In the genomic region with DNA sequence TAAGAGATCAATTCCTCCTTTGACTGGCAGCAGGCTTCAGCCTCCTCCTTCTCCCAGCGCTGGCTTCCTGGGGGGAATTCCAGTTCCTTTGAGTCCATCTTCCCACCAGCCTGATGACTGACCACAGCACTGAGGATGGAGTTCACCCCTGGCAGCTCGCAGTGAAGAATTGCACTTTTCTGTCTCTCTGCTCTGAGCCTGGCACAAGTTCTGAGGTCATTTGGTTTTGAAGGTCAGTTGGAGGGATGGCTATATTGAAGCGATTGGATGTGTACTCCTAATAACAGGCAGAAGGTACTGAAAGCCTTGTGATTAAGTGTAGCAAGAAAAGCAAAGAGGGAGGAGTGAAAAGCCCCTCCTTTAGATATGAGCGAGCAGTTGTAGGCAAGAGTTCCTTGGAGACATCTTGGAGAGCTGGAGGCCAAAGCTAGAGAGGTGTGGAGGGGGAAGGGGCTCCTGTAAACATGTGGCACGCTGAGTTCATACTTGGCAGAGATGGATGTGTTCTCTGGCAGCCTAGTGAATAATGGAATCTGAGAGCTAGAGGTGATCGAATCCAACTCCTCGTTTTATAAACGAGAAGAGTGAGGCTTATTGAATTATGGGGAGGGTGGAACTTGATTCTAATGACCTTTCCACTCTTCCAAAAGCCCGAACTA, we compare ENCODE assay signal across 19 mouse cellular contexts.
DNase-seq lines count a peak whose midpoint lies in the region; ATAC-seq lines count a peak whose summit lies in the region.
"Had no signal": no experiment of that assay in that cellular context is flagged by ENCODE, and none has a peak within 500 bp of the region (broad histone marks: within the 10 kb centered on the region; RNA-seq: fewer than 3 reads in every experiment).

No protein-coding gene starts in this region.

- H3K4me1 ChIP-seq in heart, embryonic 11.5 days (ENCODE audit: control insufficient read depth, insufficient read depth, low read length) = no peaks in the 10 kb centered on the region
- no peaks in the 10 kb centered on the region for H3K4me1 ChIP-seq in embryonic facial prominence, embryonic 15.5 days
- no peaks in the 10 kb centered on the region for H3K4me1 ChIP-seq in midbrain, embryonic 10.5 days
- H3K4me1 ChIP-seq: embryonic facial prominence, embryonic 13.5 days; liver, embryonic 12.5 days; midbrain, embryonic 12.5 days; stomach, embryonic 15.5 days had no signal

- ATAC-seq in heart, embryonic 11.5 days (replicated peaks; ENCODE audit: insufficient number of reproducible peaks, low FRiP score, low TSS enrichment) = no peak
- ATAC-seq in embryonic facial prominence, embryonic 15.5 days (ENCODE audit: insufficient number of reproducible peaks, low FRiP score, low TSS enrichment, low read depth) = 0 out of 2 replicates have a peak, but pooled peaks have one; percentile 39
- ATAC-seq: forebrain, embryonic 15.5 days; hindbrain, embryonic 16.5 days; liver, embryonic 12.5 days; Patski had no signal

- no peaks in the 10 kb centered on the region for H3K27me3 ChIP-seq in heart, embryonic 11.5 days (ENCODE audit: control insufficient read depth, insufficient read depth, low read length)
- no peaks in the 10 kb centered on the region for H3K27me3 ChIP-seq in embryonic facial prominence, embryonic 15.5 days
- no peaks in the 10 kb centered on the region for H3K27me3 ChIP-seq in midbrain, embryonic 10.5 days (ENCODE audit: low read depth, poor library complexity, severe bottlenecking)
- H3K27me3 ChIP-seq: CH12.LX; embryonic facial prominence, embryonic 13.5 days; forebrain, embryonic 15.5 days; liver, embryonic 12.5 days; midbrain, embryonic 12.5 days; Patski; stomach, embryonic 15.5 days had no signal

- DNase-seq in heart, adult 18-20 months = peak; percentile 18 to 28
- DNase-seq in lung, postnatal 10 days = peak; percentile 7
- no peak for DNase-seq in lung, postnatal 14 days
- DNase-seq in skeletal muscle tissue, adult 2 months (ENCODE audit: low read depth, low spot score) = peak; percentile 74
- no peak for DNase-seq in midbrain, embryonic 10.5 days (ENCODE audit: low spot score)
- DNase-seq in layer of hippocampus, postnatal 36 days = no peak
- DNase-seq: cerebellum, postnatal 25 days; right cerebral cortex, postnatal 4 days; thymus, postnatal 36 days had no signal

- H3K9me3 ChIP-seq in heart, embryonic 11.5 days (replicated peaks; ENCODE audit: control insufficient read depth, low read length) = no peaks in the 10 kb centered on the region
- no peaks in the 10 kb centered on the region for H3K9me3 ChIP-seq in embryonic facial prominence, embryonic 15.5 days (replicated peaks)
- no peaks in the 10 kb centered on the region for H3K9me3 ChIP-seq in midbrain, embryonic 10.5 days (replicated peaks)
- H3K9me3 ChIP-seq: embryonic facial prominence, embryonic 13.5 days; forebrain, embryonic 15.5 days; liver, embryonic 12.5 days; midbrain, embryonic 12.5 days; stomach, embryonic 15.5 days had no signal

- H3K4me2 ChIP-seq in heart, embryonic 11.5 days = no peak overlapping the region
- H3K4me2 ChIP-seq in embryonic facial prominence, embryonic 15.5 days (replicated peaks) = no peak overlapping the region
- H3K4me2 ChIP-seq: embryonic facial prominence, embryonic 13.5 days; forebrain, embryonic 15.5 days; liver, embryonic 12.5 days; midbrain, embryonic 12.5 days; stomach, embryonic 15.5 days had no signal

- no peak overlapping the region for H3K4me3 ChIP-seq in heart, embryonic 11.5 days (ENCODE audit: low read depth, low read length)
- H3K4me3 ChIP-seq in embryonic facial prominence, embryonic 15.5 days (replicated peaks) = no peak overlapping the region
- no peak overlapping the region for H3K4me3 ChIP-seq in midbrain, embryonic 10.5 days
- H3K4me3 ChIP-seq: embryonic facial prominence, embryonic 13.5 days; forebrain, embryonic 15.5 days; liver, embryonic 12.5 days; midbrain, embryonic 12.5 days; stomach, embryonic 15.5 days had no signal

- H3K36me3 ChIP-seq in heart, embryonic 11.5 days (ENCODE audit: control insufficient read depth, insufficient read depth, low read length) = no peaks in the 10 kb centered on the region
- no peaks in the 10 kb centered on the region for H3K36me3 ChIP-seq in embryonic facial prominence, embryonic 15.5 days
- no peaks in the 10 kb centered on the region for H3K36me3 ChIP-seq in midbrain, embryonic 10.5 days
- H3K36me3 ChIP-seq: embryonic facial prominence, embryonic 13.5 days; forebrain, embryonic 15.5 days; liver, embryonic 12.5 days; midbrain, embryonic 12.5 days; stomach, embryonic 15.5 days had no signal

- H3K27ac ChIP-seq in heart, embryonic 11.5 days (ENCODE audit: low read depth, low read length) = no peak overlapping the region
- no peak overlapping the region for H3K27ac ChIP-seq in embryonic facial prominence, embryonic 15.5 days (replicated peaks)
- H3K27ac ChIP-seq in midbrain, embryonic 10.5 days (replicated peaks) = no peak overlapping the region
- H3K27ac ChIP-seq: embryonic facial prominence, embryonic 13.5 days; forebrain, embryonic 15.5 days; liver, embryonic 12.5 days; midbrain, embryonic 12.5 days; stomach, embryonic 15.5 days had no signal

- 60% methylated on average over 9 of the region's 9 CpGs for WGBS in heart, embryonic 11.5 days (ENCODE audit: insufficient replicate concordance)
- 59% methylated on average over 9 of the region's 9 CpGs for WGBS in embryonic facial prominence, embryonic 15.5 days
- 86% methylated on average over 9 of the region's 9 CpGs for WGBS in midbrain, embryonic 10.5 days

- H3K9ac ChIP-seq in heart, embryonic 11.5 days (ENCODE audit: low read depth, low read length) = no peak overlapping the region
- H3K9ac ChIP-seq in embryonic facial prominence, embryonic 15.5 days = no peak overlapping the region
- H3K9ac ChIP-seq: embryonic facial prominence, embryonic 13.5 days; forebrain, embryonic 15.5 days; liver, embryonic 12.5 days; midbrain, embryonic 12.5 days; stomach, embryonic 15.5 days had no signal

Comparison
In these comparisons a context has a peak if more than half of its experiments do, and no peak if none do; other contexts are left out.
1. DNase-seq: peak in heart, adult 18-20 months (2 of 2), lung, postnatal 10 days (single experiment) and skeletal muscle tissue, adult 2 months (single experiment); none in lung, postnatal 14 days (single experiment), midbrain, embryonic 10.5 days (single experiment) and layer of hippocampus, postnatal 36 days (0 of 2).